Mouse (Mus musculus) midbrain, embryonic 14.5 days (tissue): Measurements from ENCODE around the gene Zbtb6. TPM values are rescaled to one million over a fixed set of nuclear protein-coding genes. Genes with fewer than 3 reads are reported as not detected.
A peak's percentile ranks its signal among the peaks of the same experiment; 100 is the strongest.

Experiments
- ATAC-seq: fragments of 200-750 bp; cut with Nextera tagmentation; 2 replicates; pipeline ENCODE4 v1.8.0; 2017; ENCODE audit warnings: moderate number of reproducible peaks, moderate library complexity; ENCODE audit not compliant: low FRiP score, low TSS enrichment
- DNase-seq: peaks from one replicate; pipeline ENCODE4 v3.0.0-alpha.2; 2015
- H3K27ac ChIP-seq: fragments of 300-500 bp; sonication (generic); replicated peaks from 2 replicates; pipeline ENCODE4 v1.5.1; 2014; ENCODE audit warnings: mild to moderate bottlenecking, low read depth, low read length, moderate library complexity
- H3K27me3 ChIP-seq: fragments of 300-500 bp; sonication (generic); 2 replicates; pipeline ENCODE4 v1.6.1; 2014; ENCODE audit warnings: low read length, control low read depth, mixed read lengths; ENCODE audit not compliant: control insufficient read depth, insufficient read depth
- H3K36me3 ChIP-seq: fragments of 300-500 bp; sonication (generic); 2 replicates; pipeline ENCODE4 v1.6.1; 2014; ENCODE audit warnings: low read length, control low read depth; ENCODE audit not compliant: control insufficient read depth, insufficient read depth
- H3K4me1 ChIP-seq: fragments of 300-500 bp; sonication (generic); 2 replicates; pipeline ENCODE4 v1.6.1; 2014; ENCODE audit warnings: mild to moderate bottlenecking, antibody characterized with exemption, low read length, control low read depth; ENCODE audit not compliant: control insufficient read depth, insufficient read depth
- H3K4me2 ChIP-seq: fragments of 300-500 bp; sonication (generic); 2 replicates; pipeline ENCODE4 v1.6.1; 2014; ENCODE audit warnings: mild to moderate bottlenecking, low read length, moderate library complexity
- H3K4me3 ChIP-seq: fragments of 300-500 bp; sonication (generic); replicated peaks from 2 replicates; pipeline ENCODE4 v1.5.1; 2014; ENCODE audit warnings: low read depth, low read length
- H3K9ac ChIP-seq: fragments of 300-500 bp; sonication (generic); replicated peaks from 2 replicates; pipeline ENCODE4 v1.6.1; 2014; ENCODE audit warnings: mild to moderate bottlenecking, low read length, moderate library complexity
- H3K9me3 ChIP-seq: fragments of 300-500 bp; sonication (generic); 2 replicates; pipeline ENCODE4 v1.6.1; 2016; ENCODE audit warnings: low read length, control low read depth, mixed read lengths; ENCODE audit not compliant: control insufficient read depth
- WGBS: fragments of 180-500 bp; shearing (Covaris S2); extraction: QIAGEN DNeasy Blood & Tissue Kit; methylation state at CpG from one replicate; pipeline ENCODE4 v1.1.7; 2014; 5-methylcytosine and 5-hydroxymethylcytosine counted together
- polyA plus RNA-seq: library from polyadenylated mRNA; unstranded; fragments of >200 nt; fragmentation: Nextera tagmentation; extraction: Ambion mirVana; gene quantifications from 2 replicates; pipeline ENCODE4 v1.2.1, GENCODE M21; 2014

Gene Zbtb6
- 11.7 and 15.8 TPM in 2 replicates for polyA plus RNA-seq

- H3K4me3 ChIP-seq = peak within 1 kb of the TSS; percentile 92
- ATAC-seq (peak; percentile 99), DNase-seq (peak; percentile 97)
- no peaks in the 10 kb centered on the region for H3K9me3 ChIP-seq
- H3K4me1 ChIP-seq = peaks cover 22% of the 10 kb centered on the region
- peak within 1 kb of the TSS; percentile 82 for H3K27ac ChIP-seq
- peak within 1 kb of the TSS; percentile 91 for H3K9ac ChIP-seq
- WGBS = under 1% methylated on average over 51 of the region's 51 CpGs
- H3K36me3 ChIP-seq = no peaks in the 10 kb centered on the region
- H3K4me2 ChIP-seq = peak within 1 kb of the TSS; percentile 75
- H3K27me3 ChIP-seq = no peaks in the 10 kb centered on the region
Observed at GRCm38 (mm10) chr2:37442611-37443591, at the start of gene Zbtb6, which contains the start of the genes Zbtb26 and Rabgap1. TSS of gene Zbtb6 (minus strand) at chr2:37443171. TSS of gene Zbtb26 (minus strand) at chr2:37443135. TSS of gene Rabgap1 (plus strand) at chr2:37443279.

DNA sequence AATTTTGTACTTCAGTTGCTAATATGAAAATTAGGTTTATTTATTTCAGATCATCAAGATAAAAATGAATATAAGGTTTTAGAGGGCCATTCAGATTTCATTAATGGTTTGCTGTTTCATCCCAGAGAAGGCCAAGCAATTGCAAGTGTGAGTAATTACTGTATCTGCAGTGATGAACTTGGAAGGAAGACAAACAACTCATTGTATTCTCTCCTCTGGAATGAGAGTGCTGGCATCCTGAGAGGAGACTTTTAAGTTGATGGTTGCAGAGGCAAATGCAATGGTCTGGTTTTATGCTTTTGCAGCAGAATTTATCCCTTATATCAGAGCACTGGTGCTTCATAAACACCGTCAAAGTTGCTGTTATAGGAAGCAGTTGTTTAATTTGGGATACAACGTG, 46.0 kb upstream of the Zbtb6 start:
- Histone ChIP-seq H3K4me2 (no peak overlapping the region), H3K4me3 (no peak overlapping the region), H3K27ac (no peak overlapping the region), H3K27me3 (no peaks in the 10 kb centered on the region), H3K36me3 (peaks cover 70% of the 10 kb centered on the region), H3K4me1 (no peaks in the 10 kb centered on the region), H3K9me3 (no peaks in the 10 kb centered on the region), H3K9ac (no peak overlapping the region)
- ATAC-seq (no peak), DNase-seq (no peak)
- WGBS = 98% methylated on average over 2 of the region's 2 CpGs

DNA sequence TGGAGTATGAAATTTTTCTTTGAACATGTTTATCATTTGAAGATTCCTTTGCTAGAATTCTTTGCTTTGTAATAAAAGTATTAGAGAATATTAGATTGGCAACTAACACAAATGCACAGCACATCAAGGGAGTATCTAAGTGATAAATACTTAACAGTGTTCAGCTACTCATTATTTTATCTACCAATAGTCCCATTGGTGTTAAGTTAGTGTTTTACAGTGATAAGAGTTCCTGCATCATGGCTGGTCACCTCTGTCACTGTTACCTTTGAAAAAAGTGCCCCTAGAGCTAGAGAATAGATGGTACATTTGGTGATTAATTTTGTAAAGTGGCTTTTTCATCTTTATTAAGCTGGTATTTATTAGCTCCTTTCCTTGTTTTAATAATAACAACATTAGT, 43.4 kb upstream of the Zbtb6 start:
- ATAC-seq = no peak
- H3K36me3 ChIP-seq = peaks cover 69% of the 10 kb centered on the region

GRCm38 (mm10) chr2:37485370-37485769, 42.4 kb upstream of the Zbtb6 start:
- Histone ChIP-seq H3K4me1 (no peaks in the 10 kb centered on the region), H3K4me2 (no peak overlapping the region), H3K27ac (no peak overlapping the region), H3K4me3 (no peak overlapping the region), H3K9ac (no peak overlapping the region), H3K27me3 (no peaks in the 10 kb centered on the region), H3K36me3 (peaks cover 65% of the 10 kb centered on the region), H3K9me3 (no peaks in the 10 kb centered on the region)
- peak; percentile 83 for DNase-seq
- no peak for ATAC-seq
- WGBS = 88% methylated on average over 1 of the region's 1 CpGs

More for the DNA sequence above, 43.4 kb upstream of the Zbtb6 start:
- Histone ChIP-seq H3K4me3 (no peak overlapping the region), H3K9ac (no peak overlapping the region), H3K4me2 (no peak overlapping the region), H3K4me1 (no peaks in the 10 kb centered on the region), H3K27me3 (no peaks in the 10 kb centered on the region), H3K27ac (no peak overlapping the region), H3K9me3 (no peaks in the 10 kb centered on the region)
- DNase-seq = no peak

GRCm38 (mm10) chr2:37484165-37484564, 41.2 kb upstream of the Zbtb6 start:
- Histone ChIP-seq H3K4me3 (no peak overlapping the region), H3K9ac (no peak overlapping the region), H3K4me2 (no peak overlapping the region), H3K27ac (no peak overlapping the region), H3K4me1 (no peaks in the 10 kb centered on the region), H3K36me3 (peaks cover 53% of the 10 kb centered on the region), H3K27me3 (no peaks in the 10 kb centered on the region), H3K9me3 (no peaks in the 10 kb centered on the region)
- 96% methylated on average over 2 of the region's 2 CpGs for WGBS
- no peak for ATAC-seq
- DNase-seq = no peak

- Histone ChIP-seq H3K36me3 (peaks cover 57% of the 10 kb centered on the region), H3K9me3 (no peaks in the 10 kb centered on the region), H3K27me3 (no peaks in the 10 kb centered on the region), H3K9ac (no peak overlapping the region), H3K4me1 (no peaks in the 10 kb centered on the region), H3K27ac (no peak overlapping the region), H3K4me3 (no peak overlapping the region), H3K4me2 (no peak overlapping the region)
- ATAC-seq (no peak), DNase-seq (no peak)
- 97% methylated on average over 2 of the region's 2 CpGs for WGBS
Observed at GRCm38 (mm10) chr2:37480039-37480438, 37.1 kb upstream of the Zbtb6 start.

DNA sequence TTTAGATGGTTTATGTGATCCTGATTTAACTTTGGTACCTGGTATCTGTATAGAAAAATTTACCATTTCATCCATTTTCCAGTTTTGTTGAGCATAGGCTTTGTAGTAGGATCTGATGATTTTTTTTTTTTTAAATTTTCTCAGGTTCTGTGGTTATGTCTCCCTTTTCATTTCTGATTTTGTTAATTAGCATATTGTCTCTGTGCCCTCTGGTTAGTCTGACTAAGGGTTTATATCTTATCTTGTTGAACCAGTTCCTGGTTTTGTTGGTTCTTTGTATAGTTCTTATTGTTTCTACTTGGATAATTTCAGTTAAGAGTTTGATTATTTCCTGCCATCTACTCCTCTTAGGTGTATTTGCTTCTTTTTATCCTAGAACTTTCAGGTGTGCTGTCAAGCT, 36.6 kb upstream of the Zbtb6 start:
- Histone ChIP-seq H3K4me3 (no peak overlapping the region), H3K4me2 (no peak overlapping the region)

GRCm38 (mm10) chr2:37466266-37466665, 23.3 kb upstream of the Zbtb6 start:
- no peak overlapping the region for H3K9ac ChIP-seq
- H3K9me3 ChIP-seq = no peaks in the 10 kb centered on the region
- ATAC-seq (no peak), DNase-seq (no peak)
- H3K27ac ChIP-seq = no peak overlapping the region
- peaks cover 11% of the 10 kb centered on the region for H3K36me3 ChIP-seq
- no peak overlapping the region for H3K4me2 ChIP-seq
- no peak overlapping the region for H3K4me3 ChIP-seq
- no peaks in the 10 kb centered on the region for H3K27me3 ChIP-seq
- no peaks in the 10 kb centered on the region for H3K4me1 ChIP-seq
- WGBS = 95% methylated on average over 4 of the region's 4 CpGs

More for the DNA sequence above, 36.6 kb upstream of the Zbtb6 start:
- no peaks in the 10 kb centered on the region for H3K9me3 ChIP-seq
- H3K4me1 ChIP-seq = no peaks in the 10 kb centered on the region
- H3K9ac ChIP-seq = no peak overlapping the region
- H3K36me3 ChIP-seq = peaks cover 54% of the 10 kb centered on the region
- DNase-seq = no peak
- H3K27me3 ChIP-seq = no peaks in the 10 kb centered on the region
- no peak for ATAC-seq
- no peak overlapping the region for H3K27ac ChIP-seq

DNA sequence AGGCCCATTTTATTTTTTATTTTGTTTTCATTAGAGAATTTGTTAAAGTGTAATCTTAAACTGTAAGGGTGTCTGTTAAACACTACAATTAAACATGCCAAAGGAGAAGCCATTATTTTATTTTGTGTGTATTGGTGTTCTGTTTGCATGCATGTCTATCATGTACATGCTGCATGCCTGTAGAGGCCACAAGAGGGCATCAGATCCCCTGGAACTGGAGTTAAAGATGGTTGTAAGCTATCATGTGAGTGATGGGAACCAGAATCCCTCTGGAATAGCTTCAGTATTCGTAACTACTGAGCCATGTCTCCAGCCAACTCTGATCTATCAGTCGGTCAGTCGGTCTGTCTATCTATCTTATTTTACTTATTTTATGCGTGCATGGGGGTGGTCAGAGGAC, 17.7 kb upstream of the Zbtb6 start:
- Histone ChIP-seq H3K4me3 (no peak overlapping the region), H3K4me2 (no peak overlapping the region), H3K4me1 (no peaks in the 10 kb centered on the region), H3K27me3 (no peaks in the 10 kb centered on the region), H3K9me3 (no peaks in the 10 kb centered on the region), H3K27ac (no peak overlapping the region), H3K9ac (no peak overlapping the region), H3K36me3 (no peaks in the 10 kb centered on the region)
- WGBS = 98% methylated on average over 4 of the region's 4 CpGs
- DNase-seq = no peak
- ATAC-seq = no peak
